Mouse (Mus musculus) liver, adult 2 months (tissue): ENCODE results near the gene Ampd1. TPM values are rescaled to one million over a fixed set of nuclear protein-coding genes. Genes with fewer than 3 reads are reported as not detected.
A peak's percentile ranks its signal among the peaks of the same experiment; 100 is the strongest.

Experiments used
- DNase-seq: peaks from one replicate; pipeline ENCODE4 v3.0.0-alpha.2; 2011; ENCODE audit warnings: low read depth, low spot score; ENCODE audit errors: extremely low read depth
- H3K27ac ChIP-seq: fragments of 200-500 bp; replicated peaks from 2 replicates; pipeline ENCODE4 v1.5.1; 2012; ENCODE audit warnings: low read depth, mild to moderate bottlenecking, control low read depth, inconsistent platforms, low read length; ENCODE audit not compliant: insufficient read depth
- H3K27me3 ChIP-seq: fragments of 200-500 bp; 2 replicates; pipeline ENCODE4 v1.6.1; 2012; ENCODE audit warnings: mild to moderate bottlenecking, moderate library complexity, low read length, inconsistent platforms; ENCODE audit not compliant: control insufficient read depth, insufficient read depth
- H3K36me3 ChIP-seq: fragments of 200-500 bp; 2 replicates; pipeline ENCODE4 v1.6.1; 2012; ENCODE audit warnings: low read length, inconsistent platforms; ENCODE audit not compliant: control insufficient read depth, insufficient read depth
- H3K4me1 ChIP-seq: fragments of 200-500 bp; 2 replicates; pipeline ENCODE4 v1.6.1; 2011; ENCODE audit warnings: low read length; ENCODE audit not compliant: control insufficient read depth, insufficient read depth
- H3K4me3 ChIP-seq: fragments of 200-500 bp; 2 replicates; pipeline ENCODE4 v1.5.1; 2011; ENCODE audit warnings: low read depth, mild to moderate bottlenecking, control low read depth, low read length, moderate library complexity; ENCODE audit not compliant: insufficient read depth
- H3K79me2 ChIP-seq: fragments of 200-500 bp; 2 replicates; pipeline ENCODE4 v1.6.1; 2012; ENCODE audit warnings: inconsistent platforms, mild to moderate bottlenecking, low read length, moderate library complexity; ENCODE audit not compliant: control insufficient read depth, insufficient read depth
- H3K9ac ChIP-seq: fragments of 200-500 bp; 2 replicates; pipeline ENCODE4 v1.6.1; 2012; ENCODE audit warnings: low read depth, mild to moderate bottlenecking, control low read depth, inconsistent platforms, low read length
- CTCF ChIP-seq: fragments of 200-500 bp; IDR thresholded peaks from 2 replicates; pipeline ENCODE4 v1.5.1; 2011; ENCODE audit warnings: low read depth, low read length, control low read depth
- POLR2A ChIP-seq: fragments of 200-500 bp; IDR thresholded peaks from 2 replicates; pipeline ENCODE4 v1.6.1; 2011; ENCODE audit warnings: low read length, control low read depth; ENCODE audit not compliant: insufficient read depth; ENCODE audit errors: extremely low read depth
- WGBS: fragments of 180-500 bp; shearing (Covaris S2); methylation state at CpG from one replicate; pipeline ENCODE4 v1.1.7; 2018; 5-methylcytosine and 5-hydroxymethylcytosine counted together
- polyA plus RNA-seq: library from polyadenylated mRNA; depleted of rRNA; stranded (reverse); fragments of >200 nt; gene quantifications from 2 replicates; pipeline ENCODE4 v1.2.3, GENCODE M21; 2012
- total RNA-seq: library from RNA; depleted of rRNA; stranded (reverse); fragments of >200 nt; gene quantifications from 2 replicates; pipeline ENCODE4 v1.2.3, GENCODE M21; 2014

The Ampd1 gene
- total and polyA plus RNA-seq, 2 experiments: 0.46 TPM; not detected in 1

DNA sequence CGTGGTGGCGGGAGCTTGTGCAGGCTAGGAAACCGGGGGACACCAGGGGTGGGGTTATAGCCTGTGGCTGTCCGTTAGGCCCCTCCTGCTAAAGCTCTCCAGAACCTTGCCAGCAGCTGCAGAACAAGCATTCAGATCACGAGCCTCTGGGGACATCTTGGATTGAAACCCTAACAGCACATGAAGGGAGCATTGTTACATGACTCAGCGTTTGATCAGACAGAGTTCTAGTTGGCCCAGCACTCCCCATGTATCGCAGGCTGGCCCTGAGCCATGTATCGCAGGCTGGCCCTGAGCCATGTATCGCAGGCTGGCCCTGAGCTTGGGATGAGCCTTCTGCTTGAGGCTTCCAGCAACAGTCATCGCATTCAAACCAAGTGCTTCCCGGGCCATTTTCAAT is 67.5 kb downstream of the Ampd1 start:
- no peak overlapping the region for H3K9ac ChIP-seq
- no peak for TF ChIP-seq POLR2A
- TF ChIP-seq CTCF: no peak
- no peaks in the 10 kb centered on the region for H3K36me3 ChIP-seq
- H3K79me2 ChIP-seq: no peaks in the 10 kb centered on the region
- H3K27ac ChIP-seq: no peak overlapping the region
- H3K27me3 ChIP-seq: no peaks in the 10 kb centered on the region
- H3K4me1 ChIP-seq: no peaks in the 10 kb centered on the region
- WGBS: 74% methylated on average over 11 of the region's 11 CpGs
- no peak overlapping the region for H3K4me3 ChIP-seq
- peak; percentile 21 for DNase-seq

GRCm38 (mm10) chr3:103142366-103142765 is 68.6 kb downstream of the Ampd1 start:
- no peak for DNase-seq
- H3K4me3 ChIP-seq: no peak overlapping the region
- no peak overlapping the region for H3K27ac ChIP-seq
- H3K79me2 ChIP-seq: no peaks in the 10 kb centered on the region
- no peak overlapping the region for H3K9ac ChIP-seq
- WGBS: 90% methylated on average over 10 of the region's 10 CpGs
- H3K27me3 ChIP-seq: no peaks in the 10 kb centered on the region
- TF ChIP-seq POLR2A: no peak
- TF ChIP-seq CTCF: no peak
- no peaks in the 10 kb centered on the region for H3K36me3 ChIP-seq
- H3K4me1 ChIP-seq: no peaks in the 10 kb centered on the region

DNA sequence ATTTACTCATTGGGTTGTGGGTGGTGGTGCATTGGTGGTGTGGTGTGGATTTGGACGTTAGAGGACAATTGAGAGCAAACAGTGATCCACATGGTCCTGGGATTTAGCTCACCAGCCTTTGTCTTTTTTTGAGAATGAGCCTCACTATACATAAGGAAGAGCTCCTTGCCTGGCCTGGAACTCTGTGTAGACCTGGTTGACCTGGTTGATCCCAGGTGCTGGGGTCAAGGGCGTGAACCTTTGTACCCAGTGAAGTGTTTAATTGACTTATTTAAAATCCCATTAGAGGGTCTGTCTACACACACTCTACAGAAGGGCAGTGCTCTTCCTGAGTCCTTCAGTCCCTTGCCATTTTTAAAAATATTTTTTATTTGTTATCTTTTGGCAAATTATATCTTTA is 71.5 kb downstream of the Ampd1 start:
- WGBS: 78% methylated on average over 2 of the region's 2 CpGs

DNA sequence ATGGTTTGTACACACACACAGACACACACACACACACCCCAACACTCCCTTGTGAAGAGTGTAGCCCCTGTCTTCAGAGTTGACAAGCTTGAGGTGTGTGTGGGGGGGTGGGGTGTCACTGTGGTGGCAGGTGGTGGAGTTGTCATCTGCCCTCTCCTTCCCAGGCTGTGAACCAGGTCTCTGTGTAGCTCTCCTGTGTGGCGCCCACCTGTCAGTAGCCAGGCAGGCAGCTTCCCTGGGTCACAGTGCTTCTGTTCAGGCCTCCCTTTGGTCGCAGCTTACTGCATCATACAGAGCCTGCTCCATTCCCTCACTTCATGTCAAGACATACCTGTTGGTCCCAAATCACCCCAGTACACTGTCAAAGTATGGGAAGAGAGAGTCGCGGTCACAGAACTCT is 72.0 kb downstream of the Ampd1 start:
- TF ChIP-seq CTCF: no peak
- no peak for TF ChIP-seq POLR2A
- H3K4me1 ChIP-seq: no peaks in the 10 kb centered on the region
- H3K9ac ChIP-seq: no peak overlapping the region
- H3K4me3 ChIP-seq: no peak overlapping the region
- H3K27ac ChIP-seq: no peak overlapping the region
- no peaks in the 10 kb centered on the region for H3K79me2 ChIP-seq
- no peak for DNase-seq
- H3K36me3 ChIP-seq: no peaks in the 10 kb centered on the region
- WGBS: 93% methylated on average over 4 of the region's 4 CpGs
- H3K27me3 ChIP-seq: no peaks in the 10 kb centered on the region

More for the DNA sequence above, 71.5 kb downstream of the Ampd1 start:
- Histone ChIP-seq H3K36me3 (no peaks in the 10 kb centered on the region), H3K4me3 (no peak overlapping the region), H3K4me1 (no peaks in the 10 kb centered on the region), H3K27me3 (no peaks in the 10 kb centered on the region), H3K9ac (no peak overlapping the region), H3K27ac (no peak overlapping the region), H3K79me2 (no peaks in the 10 kb centered on the region)
- no peak for TF ChIP-seq POLR2A
- TF ChIP-seq CTCF: no peak
- DNase-seq: no peak

GRCm38 (mm10) chr3:103146330-103147166 is 72.7 kb downstream of the Ampd1 start:
- no peak for DNase-seq
- 83% methylated on average over 23 of the region's 23 CpGs for WGBS
- TF ChIP-seq CTCF (no peak), POLR2A (no peak)
- Histone ChIP-seq H3K4me1 (no peaks in the 10 kb centered on the region), H3K36me3 (no peaks in the 10 kb centered on the region), H3K27ac (no peak overlapping the region), H3K27me3 (no peaks in the 10 kb centered on the region), H3K4me3 (no peak overlapping the region), H3K9ac (no peak overlapping the region), H3K79me2 (no peaks in the 10 kb centered on the region)

GRCm38 (mm10) chr3:103147775-103148174 is 74.0 kb downstream of the Ampd1 start:
- Histone ChIP-seq H3K4me1 (no peaks in the 10 kb centered on the region), H3K4me3 (no peak overlapping the region), H3K27ac (no peak overlapping the region), H3K79me2 (no peaks in the 10 kb centered on the region), H3K27me3 (no peaks in the 10 kb centered on the region), H3K36me3 (no peaks in the 10 kb centered on the region), H3K9ac (no peak overlapping the region)
- no peak for TF ChIP-seq CTCF
- TF ChIP-seq POLR2A: no peak
- 88% methylated on average over 4 of the region's 4 CpGs for WGBS
- DNase-seq: no peak
